Mouse (Mus musculus) midbrain, postnatal 0 days (tissue): ENCODE results near the gene Srgap2. TPM values are rescaled to one million over a fixed set of nuclear protein-coding genes. Genes with fewer than 3 reads are reported as not detected.

Experiments
- ATAC-seq: fragments of 200-750 bp; cut with Nextera tagmentation; 2 replicates; pipeline ENCODE4 v1.8.0; 2017; ENCODE audit warnings: moderate number of reproducible peaks, mild to moderate bottlenecking, moderate TSS enrichment, moderate library complexity; ENCODE audit not compliant: low FRiP score
- DNase-seq: peaks from one replicate; pipeline ENCODE4 v3.0.0-alpha.2; 2015; ENCODE audit warnings: low spot score
- H3K27ac ChIP-seq: fragments of 300-500 bp; sonication (generic); 2 replicates; pipeline ENCODE4 v1.5.1; 2014; ENCODE audit warnings: low read depth, mild to moderate bottlenecking, low read length, mixed read lengths
- H3K27me3 ChIP-seq: fragments of 300-500 bp; sonication (generic); 2 replicates; pipeline ENCODE4 v1.6.1; 2014; ENCODE audit warnings: low read length, control low read depth, mixed read lengths; ENCODE audit not compliant: insufficient read depth
- H3K36me3 ChIP-seq: fragments of 300-500 bp; sonication (generic); 2 replicates; pipeline ENCODE4 v1.6.1; 2014; ENCODE audit warnings: low read length, control low read depth, mixed read lengths; ENCODE audit not compliant: insufficient read depth
- H3K4me1 ChIP-seq: fragments of 300-500 bp; sonication (generic); 2 replicates; pipeline ENCODE4 v1.6.1; 2014; ENCODE audit warnings: mild to moderate bottlenecking, control low read depth, antibody characterized with exemption, low read length, mixed read lengths; ENCODE audit not compliant: insufficient read depth
- H3K4me2 ChIP-seq: fragments of 300-500 bp; sonication (generic); 2 replicates; pipeline ENCODE4 v1.6.1; 2014; ENCODE audit warnings: low read depth, mild to moderate bottlenecking, low read length, mixed read lengths; ENCODE audit not compliant: poor library complexity, severe bottlenecking
- H3K4me3 ChIP-seq: fragments of 300-500 bp; sonication (generic); 2 replicates; pipeline ENCODE4 v1.5.1; 2014; ENCODE audit warnings: low read depth, mild to moderate bottlenecking, low read length, moderate library complexity
- H3K9ac ChIP-seq: fragments of 300-500 bp; sonication (generic); replicated peaks from 2 replicates; pipeline ENCODE4 v1.6.1; 2014; ENCODE audit warnings: mild to moderate bottlenecking, low read length, moderate library complexity, mixed read lengths; ENCODE audit not compliant: poor library complexity, severe bottlenecking
- H3K9me3 ChIP-seq: fragments of 300-500 bp; sonication (generic); 2 replicates; pipeline ENCODE4 v1.6.1; 2016; ENCODE audit warnings: low read length, control low read depth
- CTCF ChIP-seq: IDR thresholded peaks from 2 replicates; pipeline ENCODE4 v1.5.1; 2016; ENCODE audit warnings: antibody characterized with exemption, mild to moderate bottlenecking
- WGBS: fragments of 180-500 bp; shearing (Covaris S2); extraction: QIAGEN DNeasy Blood & Tissue Kit; methylation state at CpG from one replicate; pipeline ENCODE4 v1.1.7; 2014; 5-methylcytosine and 5-hydroxymethylcytosine counted together
- polyA plus RNA-seq: library from polyadenylated mRNA; unstranded; fragments of >200 nt; fragmentation: Nextera tagmentation; extraction: Ambion mirVana; gene quantifications from 2 replicates; pipeline ENCODE4 v1.2.1, GENCODE M21; 2015
- total RNA-seq: library from RNA; depleted of rRNA; stranded (reverse); fragments of >200 nt; gene quantifications from 2 replicates; pipeline ENCODE4 v1.2.3, GENCODE M21; 2014

Srgap2 gene
- total and polyA plus RNA-seq, 2 experiments from 2014 or later: 26.9 to 76.1 TPM

GRCm38 (mm10) chr1:131420660-131421059 is 106.5 kb downstream of the Srgap2 start:
- no peak overlapping the region for H3K9ac ChIP-seq
- TF ChIP-seq CTCF: no peak
- H3K27me3 ChIP-seq: no peaks in the 10 kb centered on the region
- H3K4me1 ChIP-seq: peaks cover 10% of the 10 kb centered on the region
- H3K4me3 ChIP-seq: no peak overlapping the region
- DNase-seq (no peak), ATAC-seq (no peak)
- H3K27ac ChIP-seq: no peak overlapping the region
- H3K36me3 ChIP-seq: no peaks in the 10 kb centered on the region
- WGBS: 64% methylated on average over 4 of the region's 4 CpGs
- no peak overlapping the region for H3K4me2 ChIP-seq
- no peaks in the 10 kb centered on the region for H3K9me3 ChIP-seq

- Histone ChIP-seq H3K9me3 (no peaks in the 10 kb centered on the region), H3K27ac (no peak overlapping the region), H3K9ac (no peak overlapping the region), H3K36me3 (no peaks in the 10 kb centered on the region), H3K4me1 (peaks cover 10% of the 10 kb centered on the region), H3K4me2 (no peak overlapping the region), H3K4me3 (no peak overlapping the region), H3K27me3 (no peaks in the 10 kb centered on the region)
- no peak for TF ChIP-seq CTCF
- no peak for ATAC-seq
- WGBS: 34% methylated on average over 3 of the region's 3 CpGs
- DNase-seq: no peak
Observed at GRCm38 (mm10) chr1:131419307-131419706, 107.8 kb downstream of the Srgap2 start.

- ATAC-seq: peak; percentile 78; the same call in 1 of the 2 replicates
- Histone ChIP-seq H3K4me1 (peaks cover 10% of the 10 kb centered on the region), H3K4me3 (no peak overlapping the region), H3K9me3 (no peaks in the 10 kb centered on the region), H3K4me2 (peak overlapping the region; percentile 13; the same call in 1 of the 2 replicates), H3K36me3 (no peaks in the 10 kb centered on the region), H3K9ac (no peak overlapping the region), H3K27ac (peak overlapping the region; percentile 74), H3K27me3 (no peaks in the 10 kb centered on the region)
- TF ChIP-seq CTCF: no peak
- DNase-seq: peak; percentile 53
- 26% methylated on average over 5 of the region's 5 CpGs for WGBS
Observed at GRCm38 (mm10) chr1:131417821-131418660, 109.1 kb downstream of the Srgap2 start.

GRCm38 (mm10) chr1:131417059-131417750 is 109.9 kb downstream of the Srgap2 start:
- TF ChIP-seq CTCF: no peak
- H3K9ac ChIP-seq: no peak overlapping the region
- peaks cover 10% of the 10 kb centered on the region for H3K4me1 ChIP-seq
- 35% methylated on average over 5 of the region's 5 CpGs for WGBS
- no peaks in the 10 kb centered on the region for H3K9me3 ChIP-seq
- no peaks in the 10 kb centered on the region for H3K36me3 ChIP-seq
- peak overlapping the region; percentile 74 for H3K27ac ChIP-seq
- ATAC-seq (no peak), DNase-seq (no peak)
- no peaks in the 10 kb centered on the region for H3K27me3 ChIP-seq
- H3K4me2 ChIP-seq: no peak overlapping the region
- H3K4me3 ChIP-seq: no peak overlapping the region

GRCm38 (mm10) chr1:131403567-131403966 is 123.6 kb downstream of the Srgap2 start:
- DNase-seq: no peak
- no peaks in the 10 kb centered on the region for H3K27me3 ChIP-seq
- no peak overlapping the region for H3K27ac ChIP-seq
- H3K9me3 ChIP-seq: no peaks in the 10 kb centered on the region
- H3K9ac ChIP-seq: no peak overlapping the region
- no peaks in the 10 kb centered on the region for H3K36me3 ChIP-seq
- no peak overlapping the region for H3K4me2 ChIP-seq
- no peak for ATAC-seq
- no peaks in the 10 kb centered on the region for H3K4me1 ChIP-seq
- 69% methylated on average over 3 of the region's 3 CpGs for WGBS
- no peak overlapping the region for H3K4me3 ChIP-seq
- no peak for TF ChIP-seq CTCF

GRCm38 (mm10) chr1:131400844-131401243 is 126.3 kb downstream of the Srgap2 start:
- Histone ChIP-seq H3K9me3 (no peaks in the 10 kb centered on the region), H3K4me2 (no peak overlapping the region), H3K9ac (no peak overlapping the region), H3K27ac (no peak overlapping the region), H3K36me3 (no peaks in the 10 kb centered on the region), H3K4me1 (no peaks in the 10 kb centered on the region), H3K27me3 (no peaks in the 10 kb centered on the region), H3K4me3 (no peak overlapping the region)
- no peak for ATAC-seq
- 77% methylated on average over 3 of the region's 3 CpGs for WGBS
- no peak for DNase-seq
- TF ChIP-seq CTCF: peak; percentile 22; the same call in 1 of the 2 replicates
